Mouse (Mus musculus) hindbrain, embryonic 14.5 days (tissue): ENCODE results near the gene Tmem273. TPM values are rescaled to one million over a fixed set of nuclear protein-coding genes. Genes with fewer than 3 reads are reported as not detected.

ENCODE experiments used
- ATAC-seq: fragments of 200-750 bp; cut with Nextera tagmentation; 2 replicates; pipeline ENCODE4 v1.8.0; 2017; ENCODE audit warnings: moderate number of reproducible peaks, mild to moderate bottlenecking, moderate TSS enrichment, moderate library complexity; ENCODE audit not compliant: low FRiP score
- DNase-seq: peaks from one replicate; pipeline ENCODE4 v3.0.0-alpha.2; 2015; ENCODE audit warnings: low spot score
- H3K27ac ChIP-seq: fragments of 300-500 bp; sonication (generic); 2 replicates; pipeline ENCODE4 v1.5.1; 2014; ENCODE audit warnings: mild to moderate bottlenecking, moderate library complexity
- H3K27me3 ChIP-seq: fragments of 300-500 bp; sonication (generic); 2 replicates; pipeline ENCODE4 v1.6.1; 2014; ENCODE audit warnings: mild to moderate bottlenecking, low read length, mixed read lengths; ENCODE audit not compliant: control insufficient read depth, insufficient read depth
- H3K36me3 ChIP-seq: fragments of 300-500 bp; sonication (generic); replicated peaks from 2 replicates; pipeline ENCODE4 v1.6.1; 2014; ENCODE audit not compliant: control insufficient read depth, insufficient read depth
- H3K4me1 ChIP-seq: fragments of 300-500 bp; sonication (generic); replicated peaks from 2 replicates; pipeline ENCODE4 v1.6.1; 2014; ENCODE audit warnings: antibody characterized with exemption, low read length, mixed read lengths; ENCODE audit not compliant: control insufficient read depth, insufficient read depth
- H3K4me2 ChIP-seq: fragments of 300-500 bp; sonication (generic); replicated peaks from 2 replicates; pipeline ENCODE4 v1.6.1; 2014; ENCODE audit warnings: mild to moderate bottlenecking, moderate library complexity
- H3K4me3 ChIP-seq: fragments of 300-500 bp; sonication (generic); replicated peaks from 2 replicates; pipeline ENCODE4 v1.5.1; 2014; ENCODE audit warnings: mild to moderate bottlenecking, low read length
- H3K9ac ChIP-seq: fragments of 300-500 bp; sonication (generic); 2 replicates; pipeline ENCODE4 v1.6.1; 2014
- H3K9me3 ChIP-seq: fragments of 300-500 bp; sonication (generic); 2 replicates; pipeline ENCODE4 v1.6.1; 2016; ENCODE audit warnings: low read length; ENCODE audit not compliant: control insufficient read depth
- WGBS: fragments of 180-500 bp; shearing (Covaris S2); extraction: QIAGEN DNeasy Blood & Tissue Kit; methylation state at CpG from one replicate; pipeline ENCODE4 v1.1.7; 2014; 5-methylcytosine and 5-hydroxymethylcytosine counted together
- polyA plus RNA-seq: library from polyadenylated mRNA; unstranded; fragments of >200 nt; fragmentation: Nextera tagmentation; extraction: Ambion mirVana; gene quantifications from 2 replicates; pipeline ENCODE4 v1.2.1, GENCODE M21; 2014

Tmem273 gene
- polyA plus RNA-seq, 1 experiment from 2014 or later, result 0.86 TPM

DNA sequence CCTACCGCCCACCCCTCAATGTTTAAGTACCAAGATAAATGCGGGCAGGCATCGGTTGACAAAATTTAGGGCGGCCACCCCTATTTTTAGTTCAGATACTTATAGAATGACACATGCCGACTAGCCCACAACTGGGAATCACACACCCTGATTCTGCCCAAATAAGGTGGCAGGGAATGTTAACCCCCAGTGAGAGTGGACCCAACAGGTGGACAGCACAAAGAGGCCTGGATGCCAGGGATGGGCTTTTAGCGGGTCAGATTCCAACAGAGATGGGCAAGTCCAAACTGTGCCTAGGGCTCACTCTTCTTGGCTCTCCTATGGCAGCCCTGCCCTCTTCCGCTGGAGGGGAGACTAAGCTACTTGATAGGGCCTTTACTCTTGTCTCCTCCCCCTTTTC lies 14.3 kb downstream of the Tmem273 start:
- Histone ChIP-seq H3K4me2 (no peak overlapping the region), H3K27me3 (no peaks in the 10 kb centered on the region), H3K9me3 (no peaks in the 10 kb centered on the region), H3K27ac (no peak overlapping the region), H3K4me3 (no peak overlapping the region), H3K9ac (no peak overlapping the region), H3K36me3 (no peaks in the 10 kb centered on the region), H3K4me1 (no peaks in the 10 kb centered on the region)
- ATAC-seq (no peak), DNase-seq (no peak)
- WGBS, result 96% methylated on average over 7 of the region's 7 CpGs

DNA sequence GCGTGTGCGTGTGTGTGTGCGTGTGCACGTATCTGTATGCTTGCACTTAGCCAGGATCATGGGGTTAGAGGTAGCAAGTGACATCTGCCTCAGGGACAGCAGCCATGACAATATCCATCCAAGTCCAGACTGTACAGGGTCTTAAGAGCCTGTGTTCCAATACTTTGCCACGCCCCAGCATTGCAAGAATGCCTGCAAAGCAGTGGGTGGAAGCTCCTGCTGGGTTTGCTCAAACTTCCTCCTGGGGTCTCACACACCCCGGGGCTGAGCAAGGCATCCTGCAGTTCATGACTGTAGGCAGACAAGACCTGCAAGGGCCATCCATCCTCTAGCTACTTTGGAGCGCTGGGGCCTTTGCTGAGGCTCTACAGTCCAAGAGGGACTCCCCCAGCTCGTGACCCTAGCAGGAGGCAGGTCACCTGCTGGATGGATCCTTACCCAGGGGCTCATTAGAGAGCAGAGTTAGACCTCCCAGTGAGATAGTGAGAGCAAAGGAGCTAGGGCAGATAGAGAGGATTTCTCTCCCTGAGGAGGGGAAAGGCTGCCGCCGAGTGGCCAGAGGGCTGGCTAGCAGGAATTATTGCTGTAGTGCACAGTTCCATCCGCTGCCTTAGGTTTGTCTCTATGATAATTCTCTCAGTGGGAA lies 15.4 kb downstream of the Tmem273 start:
- H3K27me3 ChIP-seq, result no peaks in the 10 kb centered on the region
- ATAC-seq, result no peak
- H3K36me3 ChIP-seq, result no peaks in the 10 kb centered on the region
- H3K4me3 ChIP-seq, result no peak overlapping the region
- H3K4me1 ChIP-seq, result no peaks in the 10 kb centered on the region
- 60% methylated on average over 11 of the region's 11 CpGs for WGBS
- H3K9ac ChIP-seq, result no peak overlapping the region
- no peaks in the 10 kb centered on the region for H3K9me3 ChIP-seq
- H3K27ac ChIP-seq, result no peak overlapping the region
- peak; percentile 47 for DNase-seq
- no peak overlapping the region for H3K4me2 ChIP-seq

DNA sequence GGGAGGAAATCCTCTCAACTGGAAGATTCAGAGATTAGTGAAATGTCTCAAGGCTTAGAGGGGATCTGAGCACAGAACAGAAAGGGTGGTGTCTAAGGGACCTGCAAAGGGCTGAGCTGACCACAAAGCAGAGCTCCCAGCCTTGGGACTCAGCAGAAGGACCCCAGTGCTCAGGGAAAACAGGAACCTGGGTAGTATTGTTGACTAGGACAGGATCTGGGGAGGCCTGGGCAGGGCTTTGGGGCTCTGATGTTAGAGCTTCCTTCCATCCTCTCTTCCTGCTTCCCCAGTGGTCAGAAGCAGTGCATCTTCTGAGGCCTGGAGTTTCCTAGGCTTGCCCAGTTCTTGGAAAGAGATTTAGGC lies 15.9 kb downstream of the Tmem273 start:
- ATAC-seq, result no peak
- Histone ChIP-seq H3K9ac (no peak overlapping the region), H3K9me3 (no peaks in the 10 kb centered on the region), H3K27me3 (no peaks in the 10 kb centered on the region), H3K4me3 (no peak overlapping the region), H3K36me3 (no peaks in the 10 kb centered on the region), H3K4me2 (no peak overlapping the region), H3K27ac (no peak overlapping the region), H3K4me1 (no peaks in the 10 kb centered on the region)
- no peak for DNase-seq

DNA sequence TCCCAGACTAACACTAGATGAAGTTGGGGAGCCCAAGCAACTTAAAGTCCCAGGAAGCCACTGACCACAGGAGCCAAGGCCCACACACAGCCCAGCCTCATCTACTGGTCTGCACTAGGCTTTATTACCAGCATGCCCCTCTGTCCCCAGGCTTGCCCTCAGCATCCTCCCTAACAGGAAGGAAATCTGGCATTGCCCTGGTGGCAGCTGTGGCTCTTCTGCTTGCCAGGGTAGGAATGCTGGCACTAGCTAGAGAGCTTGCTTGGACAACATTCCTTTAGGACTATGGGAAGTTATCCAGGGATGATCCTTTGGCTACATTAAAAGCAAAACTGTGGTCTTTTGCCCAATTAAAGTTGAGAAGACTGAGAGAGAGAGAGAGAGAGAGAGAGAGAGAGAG lies 24.3 kb downstream of the Tmem273 start:
- DNase-seq (no peak), ATAC-seq (no peak)
- H3K4me3 ChIP-seq, result no peak overlapping the region
- H3K9ac ChIP-seq, result no peak overlapping the region
- no peaks in the 10 kb centered on the region for H3K27me3 ChIP-seq
- H3K36me3 ChIP-seq, result no peaks in the 10 kb centered on the region
- no peaks in the 10 kb centered on the region for H3K4me1 ChIP-seq
- no peak overlapping the region for H3K4me2 ChIP-seq
- no peak overlapping the region for H3K27ac ChIP-seq
- no peaks in the 10 kb centered on the region for H3K9me3 ChIP-seq

DNA sequence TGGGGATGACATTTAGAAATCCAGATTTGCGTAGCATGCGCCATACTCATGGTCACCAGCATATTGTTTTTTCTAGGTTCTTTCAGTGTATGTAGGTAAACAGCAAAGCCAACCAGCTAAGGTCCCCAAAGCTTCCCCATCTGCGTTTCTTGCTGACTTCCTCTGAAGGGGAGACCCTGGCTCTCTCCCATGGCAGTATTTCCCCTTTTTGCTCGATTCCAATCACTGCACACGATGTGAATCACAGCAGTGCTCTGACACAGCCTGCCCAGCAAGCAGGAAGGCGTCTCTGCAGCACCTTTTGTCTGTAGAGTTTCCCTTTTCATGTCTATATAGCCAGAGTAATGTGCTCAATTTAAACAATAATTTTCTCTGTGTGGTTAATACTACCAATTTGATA lies 26.7 kb downstream of the Tmem273 start:
- Histone ChIP-seq H3K9ac (no peak overlapping the region), H3K4me3 (no peak overlapping the region), H3K36me3 (no peaks in the 10 kb centered on the region), H3K4me2 (no peak overlapping the region), H3K4me1 (no peaks in the 10 kb centered on the region), H3K27ac (no peak overlapping the region), H3K27me3 (no peaks in the 10 kb centered on the region), H3K9me3 (no peaks in the 10 kb centered on the region)
- DNase-seq (no peak), ATAC-seq (no peak)
- WGBS, result 67% methylated on average over 6 of the region's 6 CpGs

DNA sequence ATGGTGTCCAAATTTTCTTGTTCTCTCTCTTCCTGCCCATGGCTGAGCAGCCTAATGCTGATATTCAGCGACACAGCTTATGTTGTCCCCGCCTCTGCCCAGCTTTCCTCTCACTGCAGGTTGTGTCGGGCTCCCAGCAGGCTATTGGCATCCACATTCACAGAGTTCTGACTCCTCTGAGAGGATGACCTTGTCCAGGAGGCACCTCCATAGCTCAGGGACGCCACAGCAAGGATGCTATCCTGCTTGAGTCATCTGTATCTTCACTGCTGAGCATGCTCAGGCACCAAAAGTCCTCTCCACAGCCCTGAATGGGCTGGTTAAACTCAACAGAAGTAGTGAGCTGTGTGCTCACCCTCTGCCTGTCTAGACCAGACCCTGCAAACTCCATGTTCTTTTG lies 29.2 kb downstream of the Tmem273 start:
- no peak overlapping the region for H3K27ac ChIP-seq
- H3K9ac ChIP-seq, result no peak overlapping the region
- no peaks in the 10 kb centered on the region for H3K36me3 ChIP-seq
- H3K4me3 ChIP-seq, result no peak overlapping the region
- ATAC-seq (no peak), DNase-seq (no peak)
- H3K27me3 ChIP-seq, result no peaks in the 10 kb centered on the region; the same call in 1 of the 2 replicates
- H3K4me2 ChIP-seq, result no peak overlapping the region
- 65% methylated on average over 4 of the region's 4 CpGs for WGBS
- 0 out of 2 replicates have a peak, but pooled peaks cover 3% of the 10 kb centered on the region for H3K4me1 ChIP-seq
- H3K9me3 ChIP-seq, result no peaks in the 10 kb centered on the region

DNA sequence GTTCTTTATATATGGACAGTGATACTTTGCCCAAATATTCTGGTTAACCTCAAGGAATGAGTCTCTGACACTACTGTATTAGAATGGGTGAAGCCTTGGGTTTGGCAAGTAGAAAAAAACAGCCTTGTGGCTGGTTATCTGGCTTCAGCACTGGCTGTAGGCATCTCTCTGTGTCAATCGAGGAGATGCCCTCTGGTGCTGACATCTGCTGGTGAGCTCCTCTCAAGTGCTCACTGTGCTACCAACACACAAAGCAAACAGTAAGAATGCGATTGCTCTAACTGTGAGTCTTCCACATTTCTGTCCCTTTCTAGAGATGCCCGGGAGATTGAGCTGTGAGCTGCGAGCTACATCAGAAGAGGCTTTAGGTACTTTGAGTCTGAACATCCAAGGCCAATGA lies 30.8 kb downstream of the Tmem273 start:
- Histone ChIP-seq H3K4me2 (no peak overlapping the region), H3K27me3 (no peaks in the 10 kb centered on the region; the same call in 1 of the 2 replicates), H3K9ac (no peak overlapping the region), H3K4me3 (no peak overlapping the region), H3K27ac (no peak overlapping the region), H3K36me3 (no peaks in the 10 kb centered on the region), H3K4me1 (0 out of 2 replicates have a peak, but pooled peaks cover 3% of the 10 kb centered on the region), H3K9me3 (no peaks in the 10 kb centered on the region)
- DNase-seq (no peak), ATAC-seq (no peak)
- WGBS, result 79% methylated on average over 4 of the region's 4 CpGs

DNA sequence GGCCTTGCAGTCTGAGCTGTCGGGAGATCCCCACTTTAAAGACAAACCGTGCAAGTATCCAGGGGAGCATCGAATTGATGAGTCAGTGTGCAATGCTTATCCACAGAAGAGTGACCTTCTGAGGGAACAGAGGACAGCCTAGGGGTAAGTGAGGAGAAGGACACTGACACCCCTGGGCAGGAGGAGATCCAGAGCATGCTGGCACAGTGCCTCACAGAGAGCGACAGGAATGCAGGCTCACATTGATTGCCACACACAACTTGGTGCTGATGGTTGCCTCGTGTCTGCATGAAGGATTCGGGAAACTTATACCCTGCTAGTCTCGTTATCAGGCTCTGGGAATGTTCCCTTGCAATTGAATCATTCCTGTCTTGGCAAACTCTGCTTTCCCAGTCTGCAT lies 31.5 kb downstream of the Tmem273 start:
- Histone ChIP-seq H3K27ac (no peak overlapping the region), H3K4me2 (no peak overlapping the region), H3K36me3 (no peaks in the 10 kb centered on the region), H3K9ac (no peak overlapping the region), H3K9me3 (no peaks in the 10 kb centered on the region), H3K27me3 (no peaks in the 10 kb centered on the region; the same call in 1 of the 2 replicates), H3K4me3 (no peak overlapping the region), H3K4me1 (0 out of 2 replicates have a peak, but pooled peaks cover 3% of the 10 kb centered on the region)
- ATAC-seq (no peak), DNase-seq (no peak)
- 72% methylated on average over 7 of the region's 7 CpGs for WGBS

DNA sequence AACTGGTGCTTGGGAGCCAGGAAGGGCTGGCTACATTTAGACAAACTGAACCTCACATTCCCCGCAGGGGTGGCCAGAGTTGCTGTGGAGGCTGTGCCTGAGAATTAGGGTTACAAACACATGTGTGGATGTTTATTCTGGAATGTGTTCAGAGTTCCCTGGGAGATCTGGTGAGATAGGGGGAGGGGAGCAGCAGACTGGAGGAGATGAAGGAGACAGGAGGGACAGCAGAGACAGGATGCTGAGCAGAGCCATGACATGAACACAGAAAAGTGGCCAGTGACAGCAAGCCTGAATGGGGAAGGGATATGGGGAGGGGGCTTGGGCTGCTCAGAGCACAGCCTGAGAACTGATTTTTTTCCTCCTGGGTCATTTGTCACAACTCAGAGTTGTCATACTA lies 33.5 kb downstream of the Tmem273 start:
- H3K27me3 ChIP-seq, result no peaks in the 10 kb centered on the region; the same call in 1 of the 2 replicates
- no peaks in the 10 kb centered on the region for H3K9me3 ChIP-seq
- no peak overlapping the region for H3K9ac ChIP-seq
- 76% methylated on average over 1 of the region's 1 CpGs for WGBS
- no peak overlapping the region for H3K4me2 ChIP-seq
- DNase-seq, result no peak
- no peak overlapping the region for H3K27ac ChIP-seq
- ATAC-seq, result no peak
- H3K4me3 ChIP-seq, result no peak overlapping the region
- H3K36me3 ChIP-seq, result no peaks in the 10 kb centered on the region
- H3K4me1 ChIP-seq, result 0 out of 2 replicates have a peak, but pooled peaks cover 3% of the 10 kb centered on the region

DNA sequence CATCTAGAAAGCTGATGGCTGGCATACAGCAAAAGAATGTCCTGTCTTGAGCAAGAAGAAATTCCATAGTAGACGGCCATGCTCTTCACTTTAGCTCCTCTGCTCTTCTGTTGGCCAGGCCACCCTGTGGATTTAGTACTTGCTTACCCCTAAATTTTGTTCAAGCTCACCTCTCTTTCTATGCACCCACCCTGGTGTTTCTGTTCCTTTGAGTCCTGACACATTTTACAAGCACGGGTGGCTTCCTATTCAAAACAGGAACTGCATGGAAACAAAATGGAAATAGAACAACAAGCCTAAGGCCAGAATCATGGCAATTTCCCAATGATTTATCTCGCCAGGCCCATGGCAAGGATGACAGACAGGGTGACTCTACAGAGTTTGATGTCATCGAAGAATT lies 37.0 kb downstream of the Tmem273 start:
- Histone ChIP-seq H3K4me2 (no peak overlapping the region), H3K27me3 (no peaks in the 10 kb centered on the region; the same call in 1 of the 2 replicates), H3K27ac (no peak overlapping the region), H3K9me3 (no peaks in the 10 kb centered on the region), H3K4me1 (0 out of 2 replicates have a peak, but pooled peaks cover 8% of the 10 kb centered on the region), H3K36me3 (no peaks in the 10 kb centered on the region), H3K4me3 (no peak overlapping the region), H3K9ac (no peak overlapping the region)
- ATAC-seq (no peak), DNase-seq (no peak)
- WGBS, result 91% methylated on average over 4 of the region's 4 CpGs
